Mouse (Mus musculus): Measurements from ENCODE around the gene Olfr1395.
"Not testable (repeated sequence)": the region's sequence is repeated elsewhere in the genome, so short reads cannot be mapped to it uniquely, and the experiment has no call there.

The Olfr1395 gene

GRCm38 (mm10) chr11:49175345-49175744, 33.3 kb downstream of the Olfr1395 start:
- DNase-seq (ENCODE audit: low spot score in 2 of 2), result no peak

DNA sequence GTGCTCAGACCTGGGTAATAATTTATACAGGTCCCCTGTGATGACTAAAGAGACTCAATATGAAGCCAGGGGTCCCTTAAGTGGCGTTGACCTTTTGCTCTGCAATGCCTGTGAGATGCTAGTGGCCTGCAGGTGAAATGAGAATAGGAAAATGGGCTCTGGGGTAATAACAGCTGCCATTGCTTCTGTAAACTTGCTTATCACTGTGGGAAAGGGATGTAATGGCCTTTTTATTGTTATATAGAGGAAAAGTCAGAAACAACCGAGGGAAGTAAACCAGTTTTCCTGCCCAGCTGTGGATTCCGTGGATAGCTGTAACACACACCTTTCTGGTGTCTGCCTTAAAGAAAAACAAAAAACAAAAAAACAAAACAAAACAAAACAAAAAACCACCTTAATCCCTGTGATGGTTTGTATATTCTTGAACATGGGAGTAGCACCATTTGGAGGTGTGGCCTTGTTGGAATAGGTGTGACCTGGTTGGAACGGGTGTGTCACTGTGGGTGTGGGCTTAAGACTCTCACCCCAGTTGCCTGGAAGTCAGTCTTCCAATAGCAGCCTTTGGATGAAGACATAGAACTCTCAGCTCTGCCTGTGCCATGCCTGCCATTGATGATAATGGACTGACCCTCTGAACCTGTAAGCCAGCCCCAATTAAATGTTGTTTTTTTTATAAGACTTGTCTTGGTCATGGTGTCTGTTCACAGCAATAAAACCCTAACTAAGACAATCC, 34.1 kb downstream of the Olfr1395 start:
- DNase-seq (ENCODE audit: low spot score in 2 of 2), result not testable (repeated sequence)

DNA sequence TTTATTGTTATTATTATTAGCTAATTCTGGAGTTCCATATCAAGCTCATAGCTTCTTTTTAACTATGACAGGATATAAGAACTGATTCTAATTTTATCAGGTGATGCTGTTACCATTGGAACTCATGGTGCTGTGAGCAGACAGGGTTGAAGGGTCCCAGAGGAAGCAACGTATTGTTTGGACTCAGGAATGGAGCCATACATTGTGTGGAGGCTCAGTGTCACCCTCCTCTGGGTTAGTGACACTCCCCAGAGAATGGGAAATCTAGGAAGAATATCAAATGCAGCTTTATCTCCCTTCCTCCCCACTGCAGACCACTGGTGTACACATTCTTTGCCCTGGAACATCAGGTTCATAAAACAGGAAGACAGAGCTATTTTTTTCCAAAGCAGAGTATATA, 41.1 kb downstream of the Olfr1395 start:
- DNase-seq (ENCODE audit: low spot score in 2 of 2), result no peak

DNA sequence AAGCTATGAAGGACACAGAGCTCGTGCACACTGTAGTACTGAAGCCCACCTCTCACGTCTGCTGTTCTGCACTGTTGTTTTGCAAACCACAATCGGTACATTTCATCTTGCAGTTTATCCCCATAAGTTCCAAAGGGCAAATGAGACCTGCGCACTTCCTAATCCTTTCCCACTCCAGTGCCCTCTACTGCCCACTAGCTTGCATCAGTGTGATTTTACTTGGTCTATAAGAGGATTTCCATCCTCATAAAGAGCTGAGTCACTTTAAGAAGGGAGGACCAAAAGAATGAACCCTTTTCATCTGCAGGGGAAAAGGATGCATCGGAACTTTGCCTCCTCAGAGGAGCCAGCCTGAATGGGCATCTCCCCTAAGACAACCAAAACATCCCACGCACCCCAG, 44.4 kb downstream of the Olfr1395 start:
- DNase-seq (ENCODE audit: low spot score in 2 of 2), result no peak

DNA sequence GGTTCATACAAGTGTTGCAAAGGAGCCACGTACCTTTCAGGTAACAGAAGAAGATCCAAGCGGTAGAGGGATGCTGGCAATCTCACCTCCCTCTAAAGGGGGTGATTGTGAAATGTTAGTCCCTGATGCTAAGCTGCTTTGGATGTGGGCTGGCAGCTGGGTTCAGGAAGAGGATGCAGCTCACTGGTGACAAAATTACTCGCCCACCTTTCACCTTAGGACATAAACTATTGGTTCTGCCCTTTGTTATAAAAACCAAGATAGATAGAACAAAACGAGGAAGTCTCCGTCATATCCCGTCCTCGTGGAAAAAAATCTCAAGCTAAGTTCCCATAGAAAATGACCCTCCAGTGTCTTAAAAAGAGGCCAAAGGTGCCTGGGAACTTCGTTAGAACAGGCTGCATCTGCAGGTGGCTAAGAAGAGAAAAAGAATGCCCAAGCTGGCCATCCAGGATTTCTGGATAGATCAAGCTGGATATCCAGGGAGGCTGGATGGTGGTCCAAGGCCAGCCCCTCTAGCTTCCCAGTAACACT, 44.9 kb downstream of the Olfr1395 start, which contains the start of gene Btnl9:
Gene Btnl9 (minus strand): TSS at position 205 of the 534 bp plus-strand sequence.
- DNase-seq (ENCODE audit: low spot score in 2 of 2), result no peak

- no peak for DNase-seq (ENCODE audit: low spot score in 2 of 2)
Observed at GRCm38 (mm10) chr11:49187701-49188100, 45.6 kb downstream of the Olfr1395 start.

- DNase-seq (ENCODE audit: low spot score in 2 of 2), result peak; percentile 52 to 63
Observed at GRCm38 (mm10) chr11:49189737-49190136, 47.7 kb downstream of the Olfr1395 start.

GRCm38 (mm10) chr11:49191083-49191482, 49.0 kb downstream of the Olfr1395 start:
- no peak for DNase-seq (ENCODE audit: low spot score in 2 of 2)

DNA sequence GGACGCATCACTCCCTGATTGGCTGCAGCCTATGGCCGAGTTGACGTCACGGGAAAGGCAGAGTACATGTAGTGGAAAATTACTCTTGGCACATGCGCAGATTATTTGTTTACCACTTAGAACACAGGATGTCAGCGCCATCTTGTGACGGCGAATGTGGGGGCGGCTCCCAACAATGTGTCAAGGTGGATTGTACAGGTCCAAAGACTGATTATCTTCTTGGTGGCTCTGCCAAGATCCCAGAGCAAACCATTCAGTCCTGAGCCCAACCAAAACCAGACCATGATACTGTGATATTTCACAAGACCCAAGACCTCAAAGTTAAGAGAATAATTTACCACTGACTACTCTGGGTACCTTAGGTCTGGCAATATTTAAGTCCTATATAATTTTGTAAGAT, 52.7 kb downstream of the Olfr1395 start:
- not testable (repeated sequence) for DNase-seq (ENCODE audit: low spot score in 2 of 2)

DNA sequence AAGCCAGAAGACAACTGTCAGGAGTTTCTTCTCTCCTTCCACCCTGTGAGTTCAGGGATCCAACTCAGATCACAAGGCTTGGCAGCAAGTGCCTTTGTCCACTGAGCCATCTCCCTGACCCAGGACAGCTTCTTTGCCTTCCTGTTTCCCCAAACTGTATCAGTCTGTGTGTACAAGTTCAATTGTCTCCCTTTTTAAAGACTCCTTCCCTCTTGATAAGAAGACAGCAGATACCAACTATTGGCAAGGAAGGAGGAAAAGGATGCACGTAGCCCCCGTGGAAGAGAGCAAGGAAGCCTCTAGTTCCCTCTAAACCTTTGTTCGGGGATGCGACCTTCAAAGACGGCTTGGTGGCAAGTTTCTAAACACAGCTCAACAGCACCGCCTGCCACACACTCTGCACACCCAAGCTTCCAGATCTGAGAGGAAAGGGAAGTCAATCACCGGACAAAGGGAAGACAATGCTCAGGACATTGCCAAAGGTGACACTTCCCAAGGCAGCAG, 53.8 kb downstream of the Olfr1395 start:
- DNase-seq (ENCODE audit: low spot score in 2 of 2), result no peak

Measured in urinary bladder, adult 18-20 months (tissue).